Mouse (Mus musculus): Measurements from ENCODE around the gene Hmx3. TPM values are rescaled to one million over a fixed set of nuclear protein-coding genes. Genes with fewer than 3 reads are reported as not detected.
A peak's percentile ranks its signal among the peaks of the same experiment; 100 is the strongest.

Gene Hmx3
- total and polyA plus RNA-seq, 3 experiments = not detected

- peaks cover 32 to 37% of the 10 kb centered on the region in 2 experiments for H3K36me3 ChIP-seq (replicated peaks in 1 of 2; ENCODE audit: control insufficient read depth in 1 of 2, insufficient read depth in 1 of 2, low read length in 1 of 2)
- no peak for TF ChIP-seq JUN (IDR thresholded peaks at IDR 0.05; ENCODE audit: insufficient read depth, low read depth, low read length)
- peak; percentile 89; the same call in 1 of the 2 replicates for TF ChIP-seq GABPA (IDR thresholded peaks at IDR 0.05; ENCODE audit: insufficient replicate concordance, low read depth, low read length)
- TF ChIP-seq MYC (IDR thresholded peaks at IDR 0.05; ENCODE audit: low read depth, low read length) = peak; percentile 35; the same call in 1 of the 2 replicates
- no peak for TF ChIP-seq PAX5 (IDR thresholded peaks at IDR 0.05; ENCODE audit: low read length)
- TF ChIP-seq RAD21 (IDR thresholded peaks at IDR 0.05; ENCODE audit: low read depth, low read length) = no peak
- TF ChIP-seq CHD2 (IDR thresholded peaks at IDR 0.05; ENCODE audit: low read length) = peak; percentile 80
- TF ChIP-seq SIN3A (IDR thresholded peaks at IDR 0.05; ENCODE audit: low read length) = peak; percentile 47; the same call in 1 of the 2 replicates
- peak; percentile 40; the same call in 1 of the 2 replicates for TF ChIP-seq MAX (IDR thresholded peaks at IDR 0.05; ENCODE audit: low read length)
- TF ChIP-seq ZMIZ1 (IDR thresholded peaks at IDR 0.05; ENCODE audit: low read depth, low read length) = peak; percentile 54
- no peak for TF ChIP-seq USF2 (conservative IDR thresholded peaks at IDR 0.05; ENCODE audit: low read depth, low read length)
- TF ChIP-seq MAZ (IDR thresholded peaks at IDR 0.05; ENCODE audit: low read depth, low read length) = peak; percentile 72
- TF ChIP-seq ZC3H11A (IDR thresholded peaks at IDR 0.05; ENCODE audit: low read depth, low read length) = no peak
- no peak for TF ChIP-seq CHD1 (IDR thresholded peaks at IDR 0.05; ENCODE audit: low read depth, low read length)
- TF ChIP-seq POLR2A (IDR thresholded peaks at IDR 0.05; ENCODE audit: low read depth, low read length) = peak; percentile 97
- peak; percentile 81 for TF ChIP-seq TBP (conservative IDR thresholded peaks at IDR 0.05; ENCODE audit: low read depth, low read length)
- TF ChIP-seq EP300 (IDR thresholded peaks at IDR 0.05; ENCODE audit: low read length) = no peak
- TF ChIP-seq ETS1 (conservative IDR thresholded peaks at IDR 0.05; ENCODE audit: low read depth, low read length) = no peak
- peak; percentile 14; the same call in 1 of the 2 replicates for TF ChIP-seq IRF4 (IDR thresholded peaks at IDR 0.05; ENCODE audit: low read depth, low read length)
- TF ChIP-seq BHLHE40 (IDR thresholded peaks at IDR 0.05; ENCODE audit: low read depth, low read length) = no peak
- TF ChIP-seq JUND (conservative IDR thresholded peaks at IDR 0.05; ENCODE audit: low read depth, low read length) = no peak
- TF ChIP-seq MEF2A (IDR thresholded peaks at IDR 0.05; ENCODE audit: borderline replicate concordance, low read depth, low read length) = no peak; the same call in 1 of the 2 replicates
- TF ChIP-seq NELFE (IDR thresholded peaks at IDR 0.05; ENCODE audit: low read depth, low read length) = peak; percentile 92
- TF ChIP-seq CTCF (conservative IDR thresholded peaks at IDR 0.05 in 1 of 2, IDR thresholded peaks at IDR 0.05 in 1 of 2; ENCODE audit: low read depth in 2 of 2, low read length in 2 of 2) = no peak
- TF ChIP-seq USF1 (IDR thresholded peaks at IDR 0.05; ENCODE audit: low read depth, low read length) = no peak
- no peak for TF ChIP-seq SMC3 (IDR thresholded peaks at IDR 0.05; ENCODE audit: low read depth, low read length)
- TF ChIP-seq POLR2AphosphoS2 (IDR thresholded peaks at IDR 0.05; ENCODE audit: low read depth, low read length) = peak; percentile 87; the same call in 1 of the 2 replicates
- peak; percentile 99 for TF ChIP-seq KAT2A (IDR thresholded peaks at IDR 0.05; ENCODE audit: insufficient replicate concordance, low read length)
- peak; percentile 76; the same call in 1 of the 2 replicates for TF ChIP-seq ELF1 (IDR thresholded peaks at IDR 0.05; ENCODE audit: low read depth, low read length)
- TF ChIP-seq NRF1 (IDR thresholded peaks at IDR 0.05; ENCODE audit: low read depth, low read length) = peak; percentile 89
- peak; percentile 97 for TF ChIP-seq HCFC1 (IDR thresholded peaks at IDR 0.05; ENCODE audit: low read depth, low read length)
- no peak for TF ChIP-seq MAFK (IDR thresholded peaks at IDR 0.05; ENCODE audit: insufficient replicate concordance, low read length)
- no peak for TF ChIP-seq UBTF (IDR thresholded peaks at IDR 0.05; ENCODE audit: low read depth, low read length)
- TF ChIP-seq MXI1 (IDR thresholded peaks at IDR 0.05; ENCODE audit: low read depth, low read length) = no peak
- peak; percentile 73 for TF ChIP-seq TCF12 (IDR thresholded peaks at IDR 0.05; ENCODE audit: low read depth, low read length)
- no peak for TF ChIP-seq ZNF384 (IDR thresholded peaks at IDR 0.05; ENCODE audit: low read depth, low read length)
- no peak for TF ChIP-seq ZKSCAN1 (IDR thresholded peaks at IDR 0.05; ENCODE audit: borderline replicate concordance, low read depth, low read length)
- no peak for TF ChIP-seq RCOR1 (conservative IDR thresholded peaks at IDR 0.05; ENCODE audit: low read depth, low read length)
- TF ChIP-seq E2F4 (IDR thresholded peaks at IDR 0.05; ENCODE audit: insufficient replicate concordance, low read depth, low read length) = no peak
- no peaks in the 10 kb centered on the region for H3K9me3 ChIP-seq (replicated peaks; ENCODE audit: low read length)
- dilution Hi-C loops (cut with MboI; ENCODE audit: extremely low pct_ligation_motif_present, extremely low pct_unique_long_range_greater_than_20kb, low sequenced_read_pairs) = no loop called here
- peak within 1 kb of the TSS; percentile 91 for H3K4me2 ChIP-seq (ENCODE audit: insufficient read depth, low read depth, poor library complexity, severe bottlenecking)
- H3K4me3 ChIP-seq (replicated peaks in 1 of 3; ENCODE audit: low read depth in 2 of 3, low read length in 2 of 3, poor library complexity in 1 of 3) = peak within 1 kb of the TSS; percentile 85 to 91 (median 90)
- H3K27ac ChIP-seq (ENCODE audit: insufficient read depth, low read depth) = peak within 1 kb of the TSS; percentile 46
- H3K27me3 ChIP-seq (replicated peaks) = peaks cover 7% of the 10 kb centered on the region
- in situ Hi-C loops (cut with MboI; ENCODE audit: low pct_ligation_motif_present, low pct_unique_long_range_greater_than_20kb, low sequenced_read_pairs) = no loop called here
- peak within 1 kb of the TSS; percentile 85 for H3K9ac ChIP-seq (ENCODE audit: insufficient read depth, low read depth)
- peaks cover 6 to 28% of the 10 kb centered on the region in 2 experiments; a peak in 3 of 4 replicates for H3K4me1 ChIP-seq (ENCODE audit: control insufficient read depth in 1 of 2, insufficient read depth in 2 of 2)
- DNase-seq (ENCODE audit: extremely low read depth) = peak; percentile 94
- peaks cover 43% of the 10 kb centered on the region for H3K79me2 ChIP-seq (replicated peaks; ENCODE audit: control insufficient read depth, extremely low read depth, insufficient read depth, poor library complexity, severe bottlenecking)
These were observed 17.5 kb downstream of the Hmx3 start, which contains the start of gene Bub3 for GRCm38 (mm10) chr7:131559986-131560696. Gene Bub3 (plus strand): TSS chr7:131560222.

All from CH12.LX (cell line).